Mouse (Mus musculus): ENCODE results near the gene Pex11a.
"Not testable (repeated sequence)": the region's sequence is repeated elsewhere in the genome, so short reads cannot be mapped to it uniquely, and the experiment has no call there.

Pex11a gene

GRCm38 (mm10) chr7:79742659-79743536 is at the start of gene Pex11a, which contains the start of gene Wdr93:
TSS of gene Pex11a (minus strand) at chr7:79743131.
TSS of gene Wdr93 (plus strand) at chr7:79743163.
- no peak for DNase-seq (ENCODE audit: low spot score)

- DNase-seq (ENCODE audit: low spot score) = not testable (repeated sequence)
Measured at GRCm38 (mm10) chr7:79789812-79790211, 46.9 kb upstream of the Pex11a start.

GRCm38 (mm10) chr7:79786295-79786694 is 43.4 kb upstream of the Pex11a start:
- DNase-seq (ENCODE audit: low spot score) = no peak

- DNase-seq (ENCODE audit: low spot score) = no peak
Measured at GRCm38 (mm10) chr7:79782516-79782855, 39.6 kb upstream of the Pex11a start.

- no peak for DNase-seq (ENCODE audit: low spot score)
Measured at GRCm38 (mm10) chr7:79781826-79782515, 39.0 kb upstream of the Pex11a start.

GRCm38 (mm10) chr7:79780647-79781626 is 38.0 kb upstream of the Pex11a start:
- DNase-seq (ENCODE audit: low spot score) = no peak

- DNase-seq (ENCODE audit: low spot score) = no peak
Measured at GRCm38 (mm10) chr7:79771561-79772512, 28.9 kb upstream of the Pex11a start.

GRCm38 (mm10) chr7:79769664-79770063 is 26.7 kb upstream of the Pex11a start:
- DNase-seq (ENCODE audit: low spot score) = no peak

GRCm38 (mm10) chr7:79765991-79766390 is 23.1 kb upstream of the Pex11a start:
- DNase-seq (ENCODE audit: low spot score) = no peak

GRCm38 (mm10) chr7:79762106-79762505 is 19.2 kb upstream of the Pex11a start:
- no peak for DNase-seq (ENCODE audit: low spot score)

- no peak for DNase-seq (ENCODE audit: low spot score)
Measured at GRCm38 (mm10) chr7:79761124-79761876, 18.4 kb upstream of the Pex11a start.

- DNase-seq (ENCODE audit: low spot score) = no peak
Measured at GRCm38 (mm10) chr7:79759766-79760165, 16.8 kb upstream of the Pex11a start.

GRCm38 (mm10) chr7:79758176-79758575 is 15.2 kb upstream of the Pex11a start:
- DNase-seq (ENCODE audit: low spot score) = no peak

GRCm38 (mm10) chr7:79756334-79756733 is 13.4 kb upstream of the Pex11a start:
- no peak for DNase-seq (ENCODE audit: low spot score)

- no peak for DNase-seq (ENCODE audit: low spot score)
Measured at GRCm38 (mm10) chr7:79749511-79749910, 6.6 kb upstream of the Pex11a start.

- DNase-seq (ENCODE audit: low spot score) = no peak
Measured at GRCm38 (mm10) chr7:79747659-79748058, 4.7 kb upstream of the Pex11a start.

- no peak for DNase-seq (ENCODE audit: low spot score)
Measured at GRCm38 (mm10) chr7:79744585-79744984, 1.7 kb upstream of the Pex11a start.

- DNase-seq (ENCODE audit: low spot score) = no peak
Measured at GRCm38 (mm10) chr7:79744051-79744450, 1.1 kb upstream of the Pex11a start.

- DNase-seq (ENCODE audit: low spot score) = no peak
Measured at GRCm38 (mm10) chr7:79742277-79742658, 663 bp downstream of the Pex11a start.

- no peak for DNase-seq (ENCODE audit: low spot score)
Measured at GRCm38 (mm10) chr7:79740279-79740678, 2.7 kb downstream of the Pex11a start.
